Mouse (Mus musculus): ENCODE data around the gene Fam196b. TPM values are rescaled to one million over a fixed set of nuclear protein-coding genes. Genes with fewer than 3 reads are reported as not detected.

Fam196b gene
- polyA plus RNA-seq, 1 experiment from 2014 or later: 1.4 TPM

Other genes starting within 250 kb of the Fam196b start
- gene 4930469K13Rik, start 216.3 kb upstream of the Fam196b start, polyA plus RNA-seq (2014; fragmentation: Nextera tagmentation; extraction: Ambion mirVana): 2.9 and 4.8 TPM in 2 replicates
- not detected in 2 replicates for gene Foxi1, start 106.7 kb upstream of the Fam196b start, polyA plus RNA-seq (2014; fragmentation: Nextera tagmentation; extraction: Ambion mirVana)

Measured in neural tube, embryonic 11.5 days (tissue).